Mouse (Mus musculus) WW6 (cell line): ENCODE data around the gene Glcci1.
A peak's percentile ranks its signal among the peaks of the same experiment; 100 is the strongest.
"Not testable (repeated sequence)": the region's sequence is repeated elsewhere in the genome, so short reads cannot be mapped to it uniquely, and the experiment has no call there.

Experiments
- DNase-seq: peaks from one replicate; pipeline ENCODE4 v3.0.0-alpha.2; 2013; ENCODE audit warnings: low read depth, low spot score

The Glcci1 gene

DNA sequence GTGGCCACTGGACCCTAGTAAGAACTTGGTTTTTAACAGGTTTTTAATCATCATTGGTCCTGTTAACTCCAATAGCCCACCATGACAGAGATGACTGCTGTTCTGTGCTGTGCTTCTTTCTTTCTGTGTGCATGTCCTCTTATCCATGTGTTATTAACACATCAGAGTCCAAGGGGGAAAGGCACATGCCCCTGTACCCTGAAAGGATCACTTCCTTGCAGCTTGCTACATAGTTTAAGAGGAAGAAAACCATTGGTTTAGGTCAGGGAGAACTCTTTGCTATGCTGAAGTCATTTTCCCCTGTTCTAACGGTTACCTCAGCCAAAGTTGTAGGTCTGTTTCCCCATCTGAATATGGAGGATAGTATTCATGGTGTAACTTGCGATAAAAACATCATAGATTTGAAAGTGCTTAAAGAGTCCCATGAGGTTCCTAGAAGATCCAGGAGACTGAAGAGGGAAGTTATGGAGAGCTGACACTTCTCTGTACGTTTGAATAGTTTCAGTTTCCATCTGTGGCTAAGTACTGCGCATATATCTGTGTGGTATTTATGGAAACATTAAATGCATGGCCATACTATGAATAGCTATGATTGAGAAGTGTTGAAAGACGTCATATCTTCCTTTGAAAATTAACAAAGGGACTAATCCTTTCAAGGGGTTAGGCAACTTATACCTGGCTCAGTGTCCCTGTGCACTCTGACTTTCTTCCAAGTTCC, 14.1 kb upstream of the Glcci1 start:
- DNase-seq: no peak

DNA sequence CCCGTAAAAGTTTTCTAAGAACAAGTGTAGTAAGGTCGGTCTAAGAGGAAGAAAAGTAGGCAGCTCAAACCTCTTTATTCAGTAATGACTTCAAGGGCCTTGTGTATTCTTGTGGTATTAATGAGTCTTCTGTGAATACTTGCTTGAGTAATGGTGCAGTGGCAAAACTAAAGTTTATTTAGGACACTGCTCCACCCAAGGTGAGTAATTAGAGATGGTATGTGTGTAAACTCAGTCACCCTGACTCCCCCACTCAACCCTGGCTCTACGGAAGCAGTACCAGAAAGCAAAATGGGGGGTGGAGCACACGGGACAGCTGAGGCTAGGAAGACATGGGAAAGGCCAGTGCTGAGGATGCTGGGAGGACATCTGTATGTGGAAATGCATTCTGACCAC, 13.6 kb upstream of the Glcci1 start:
- no peak for DNase-seq

DNA sequence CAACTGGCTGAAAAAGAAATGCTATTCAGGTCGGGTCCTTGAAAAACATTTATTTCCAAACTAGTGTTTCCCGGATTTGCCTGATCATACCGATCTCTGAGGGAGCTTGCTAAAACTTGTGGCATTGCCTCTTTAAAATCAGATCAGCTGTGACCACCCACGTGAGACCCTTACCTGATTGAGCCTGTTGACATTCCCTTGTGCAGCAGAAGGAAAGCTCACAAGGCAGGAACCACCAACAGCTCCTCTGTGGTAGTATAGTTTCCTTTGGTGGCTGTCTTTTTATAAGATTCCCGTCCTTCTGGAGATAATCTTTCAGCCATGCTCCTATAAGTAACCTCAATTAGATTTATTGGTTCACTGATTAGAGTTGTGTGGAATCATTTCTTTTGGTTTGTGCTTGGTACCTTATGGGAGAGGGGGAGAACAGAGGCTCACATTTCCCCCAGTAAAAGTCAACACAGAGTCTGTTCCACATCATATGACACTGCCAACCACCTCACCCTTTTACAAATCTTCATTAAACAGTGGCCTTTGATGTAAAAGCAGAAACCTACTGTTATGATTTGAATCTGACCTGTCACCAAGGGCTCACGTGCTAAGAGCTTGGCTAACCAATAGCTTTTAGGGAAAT, 12.0 kb upstream of the Glcci1 start:
- no peak for DNase-seq

DNA sequence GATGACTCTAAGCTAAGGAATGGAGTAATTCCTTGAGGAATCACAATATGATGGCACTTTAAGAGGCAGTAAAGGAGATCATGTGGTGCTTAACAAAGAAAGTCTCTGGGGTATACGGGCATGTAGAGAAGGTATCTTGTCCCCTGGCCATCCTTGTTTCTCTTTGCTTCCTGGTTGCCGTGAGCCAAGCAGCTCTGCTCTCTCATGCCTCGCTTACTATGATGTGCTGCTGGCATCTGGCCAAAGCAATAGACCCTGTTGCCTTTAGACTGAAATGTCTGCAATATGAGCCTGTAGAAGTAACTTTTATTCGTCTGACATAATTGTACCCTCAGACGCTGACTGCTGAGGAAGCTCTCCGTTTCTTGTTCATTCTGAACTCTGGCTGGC, 11.5 kb upstream of the Glcci1 start:
- no peak for DNase-seq

DNA sequence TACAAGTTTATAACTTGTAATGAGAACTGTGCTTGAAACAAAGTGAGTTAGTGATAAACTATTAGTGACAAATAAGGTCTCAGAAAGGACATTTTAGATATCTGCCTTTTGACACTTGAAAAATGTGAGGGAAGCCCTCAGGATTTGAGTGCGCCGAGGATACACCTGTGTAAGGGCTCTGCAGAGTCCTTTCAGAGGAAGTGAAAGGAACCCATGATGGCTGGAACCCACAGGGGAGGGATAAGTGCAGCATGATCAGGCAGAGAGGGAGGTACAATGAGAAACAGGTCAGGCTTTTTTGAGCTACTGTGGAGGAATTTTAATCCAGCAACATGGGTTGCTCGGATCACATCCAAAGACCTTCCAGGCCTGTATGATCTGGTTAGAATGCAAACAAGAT, 10.4 kb upstream of the Glcci1 start:
- DNase-seq: no peak

DNA sequence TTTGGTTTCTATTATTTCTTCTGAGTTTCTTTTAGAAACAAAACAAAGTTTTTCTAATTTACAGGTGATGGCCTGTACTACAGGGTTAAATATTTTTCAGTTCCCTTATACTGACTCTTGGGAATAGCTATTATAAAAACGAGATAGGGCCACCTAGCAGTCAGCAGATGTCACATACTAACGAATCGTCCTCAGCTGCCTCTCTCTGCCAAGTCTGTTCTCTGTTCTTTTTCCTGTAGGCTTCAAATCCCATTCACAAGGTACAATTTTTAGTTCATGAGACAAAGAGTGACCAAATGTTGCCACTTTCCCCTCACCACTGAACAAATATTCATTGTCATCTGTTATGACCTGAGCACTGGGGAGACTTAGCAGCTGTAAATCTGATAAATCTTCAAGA, 5.4 kb upstream of the Glcci1 start:
- DNase-seq: no peak

DNA sequence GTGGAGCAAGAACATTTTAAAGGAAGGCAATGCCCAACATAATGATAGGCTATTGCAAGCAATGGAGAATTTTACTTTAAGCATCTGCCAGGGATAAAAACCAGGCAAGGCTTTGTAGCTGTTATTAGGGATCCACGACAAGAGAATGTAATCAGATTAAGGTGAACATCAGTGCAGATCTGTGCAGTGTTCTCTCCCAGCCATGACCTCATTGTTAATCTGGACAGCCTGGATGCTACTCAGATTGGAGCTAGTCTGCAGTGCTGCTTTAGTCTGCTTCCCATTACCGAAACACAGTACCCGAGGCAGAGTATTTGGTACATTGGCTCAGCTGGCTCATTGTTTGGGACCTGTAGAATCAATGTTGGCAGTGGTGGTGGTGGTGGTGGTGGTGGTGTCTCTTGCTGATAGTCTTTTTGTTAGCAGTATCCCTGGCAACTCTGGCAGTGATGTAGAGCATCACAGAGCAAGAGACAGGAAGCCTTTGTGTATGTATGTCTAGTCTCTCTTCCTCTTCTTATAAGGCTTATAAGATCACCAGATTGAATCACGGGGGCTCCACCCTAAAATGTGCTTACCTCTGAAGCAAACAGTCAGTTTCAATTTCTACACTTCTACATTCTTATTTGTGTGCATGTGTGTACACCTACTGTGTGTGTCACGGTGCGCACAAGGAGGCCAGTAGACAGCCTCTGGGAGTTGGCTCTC, 4.7 kb upstream of the Glcci1 start:
- no peak for DNase-seq

DNA sequence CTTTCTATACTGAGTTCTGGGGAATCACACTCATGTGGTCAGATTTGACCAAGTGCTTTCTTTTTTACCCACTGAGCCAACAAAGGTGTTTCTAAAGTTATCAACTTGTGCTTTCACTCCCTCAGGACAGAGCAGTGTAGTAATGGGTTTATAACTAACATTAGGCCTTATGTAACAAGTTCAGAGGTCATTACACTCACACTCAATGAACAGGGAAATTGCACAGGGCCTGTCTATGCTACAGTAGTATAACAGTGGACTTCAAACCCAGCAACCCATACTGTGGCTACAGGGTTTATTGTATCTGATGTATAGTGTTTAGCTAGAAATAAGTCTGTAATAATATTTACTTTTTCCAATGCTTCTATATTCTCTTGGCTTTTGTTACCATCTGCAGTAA, 2.8 kb upstream of the Glcci1 start:
- no peak for DNase-seq

DNA sequence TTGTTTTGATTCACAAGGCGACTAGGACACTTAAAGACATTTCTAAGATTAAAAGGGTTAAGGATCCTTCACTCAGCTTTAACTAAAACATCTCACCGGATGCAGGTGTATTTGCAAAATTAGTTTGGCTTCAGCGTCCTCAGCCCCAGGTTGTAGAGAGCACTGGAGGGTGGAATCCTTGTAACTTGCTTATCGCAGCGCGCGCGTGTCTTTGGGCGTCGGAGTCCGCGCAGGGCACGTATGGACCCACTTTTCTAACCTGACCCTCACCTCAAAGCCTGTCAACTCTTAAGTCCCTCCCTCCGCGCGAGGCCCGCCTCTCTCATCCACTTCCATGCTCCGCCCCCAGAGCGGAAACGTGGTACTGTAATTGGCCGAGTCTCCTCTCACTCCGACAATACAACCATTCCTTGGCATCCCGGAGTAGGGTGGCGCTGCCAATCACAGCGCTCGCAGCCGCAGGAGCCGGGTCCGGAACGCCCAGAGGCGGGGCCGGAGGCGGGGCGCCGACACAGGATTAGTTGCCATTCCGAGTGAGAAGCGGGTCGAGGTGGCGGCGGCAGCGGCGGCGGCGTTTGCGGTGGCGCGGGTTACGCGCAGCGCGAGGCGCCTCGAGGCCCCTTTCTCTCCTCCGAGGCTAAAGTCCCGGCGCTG, 390 bp upstream of the Glcci1 start:
- DNase-seq: peak; percentile 94

DNA sequence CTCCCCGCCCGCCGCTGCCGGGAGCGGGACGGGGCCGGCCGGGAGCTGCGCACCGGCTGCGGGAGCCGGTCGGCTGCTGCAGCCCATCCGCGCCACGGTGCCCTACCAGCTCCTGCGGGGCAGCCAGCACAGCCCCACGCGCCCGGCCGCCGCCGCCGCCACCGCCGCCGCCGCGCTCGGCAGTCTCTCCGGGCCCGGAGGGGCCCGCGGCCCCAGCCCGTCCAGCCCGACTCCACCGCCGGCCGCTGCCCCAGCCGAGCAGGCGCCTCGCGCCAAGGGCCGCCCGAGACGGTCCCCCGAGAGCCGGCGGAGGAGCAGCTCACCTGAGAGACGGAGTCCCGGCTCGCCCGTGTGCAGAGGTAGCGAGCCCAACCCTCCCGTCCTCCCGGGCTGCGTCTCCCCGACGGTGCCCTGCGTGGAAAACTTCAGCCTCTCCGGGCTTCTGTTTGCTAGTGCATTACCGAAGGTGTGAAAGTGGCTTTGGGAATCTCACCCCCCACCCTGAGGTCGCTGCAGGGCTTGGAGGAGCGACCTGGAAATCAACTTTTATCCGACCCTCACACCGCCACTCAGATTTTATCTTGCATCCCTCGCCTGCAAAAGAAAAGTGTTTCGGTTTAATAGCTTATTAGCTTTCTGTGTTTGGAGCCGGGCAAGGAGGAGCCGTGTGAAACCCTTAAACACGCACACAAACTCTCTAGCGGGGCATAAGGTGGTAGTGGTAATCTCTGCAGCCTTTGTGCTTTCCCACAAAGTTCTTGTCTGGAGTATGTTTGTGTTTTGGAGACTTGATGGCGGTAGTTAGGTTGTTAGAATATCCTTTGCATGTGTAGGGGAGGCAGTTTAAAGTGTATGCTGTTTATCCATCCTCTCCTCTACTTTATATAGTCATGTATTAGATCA, 812 bp downstream of the Glcci1 start:
- no peak for DNase-seq

DNA sequence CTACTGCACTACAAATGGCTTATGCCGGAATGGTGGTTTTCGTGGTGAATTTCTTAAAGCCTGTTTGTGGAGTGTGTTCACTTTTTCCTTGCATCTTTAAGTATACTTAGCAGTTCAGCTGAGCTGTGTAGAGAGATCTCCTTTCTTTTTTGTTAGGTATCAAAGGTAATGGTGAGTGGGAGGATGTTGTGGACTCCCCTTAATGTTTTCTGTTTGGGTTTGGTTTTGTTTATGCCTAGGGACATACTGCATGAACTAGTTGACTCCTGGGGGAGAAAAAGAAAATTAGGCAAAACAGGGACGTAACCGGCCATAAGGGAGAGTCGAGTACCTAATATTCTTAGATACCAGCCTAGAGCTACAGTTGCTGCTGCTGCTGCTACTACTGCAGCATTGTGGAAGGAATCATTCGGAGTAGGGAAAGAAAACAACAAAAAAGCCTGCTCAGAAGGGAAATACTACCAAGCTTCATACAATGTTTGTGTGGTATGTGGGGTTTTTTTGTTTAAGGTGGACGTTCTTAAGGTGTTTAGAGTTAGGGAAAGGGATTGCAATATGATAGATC, 1.5 kb downstream of the Glcci1 start:
- DNase-seq: no peak

DNA sequence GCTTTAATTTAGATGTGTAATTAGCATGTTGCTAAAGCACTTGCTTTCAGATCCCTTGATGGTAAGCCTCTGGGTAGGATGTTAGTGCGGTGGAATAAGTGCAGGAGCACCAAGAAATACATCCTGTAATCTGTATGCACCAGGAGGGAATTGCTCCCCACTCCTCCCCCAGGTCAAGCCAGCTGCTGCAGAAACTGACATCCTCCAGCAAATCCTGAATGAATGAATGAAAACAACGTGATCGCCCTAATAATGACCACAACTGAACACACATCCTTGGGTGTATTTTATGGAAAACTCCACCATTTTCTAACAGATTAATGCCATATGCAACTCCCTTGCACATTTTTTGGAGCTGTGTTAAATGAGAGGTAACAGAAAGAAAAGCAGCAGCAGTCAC, 2.0 kb downstream of the Glcci1 start:
- DNase-seq: no peak

DNA sequence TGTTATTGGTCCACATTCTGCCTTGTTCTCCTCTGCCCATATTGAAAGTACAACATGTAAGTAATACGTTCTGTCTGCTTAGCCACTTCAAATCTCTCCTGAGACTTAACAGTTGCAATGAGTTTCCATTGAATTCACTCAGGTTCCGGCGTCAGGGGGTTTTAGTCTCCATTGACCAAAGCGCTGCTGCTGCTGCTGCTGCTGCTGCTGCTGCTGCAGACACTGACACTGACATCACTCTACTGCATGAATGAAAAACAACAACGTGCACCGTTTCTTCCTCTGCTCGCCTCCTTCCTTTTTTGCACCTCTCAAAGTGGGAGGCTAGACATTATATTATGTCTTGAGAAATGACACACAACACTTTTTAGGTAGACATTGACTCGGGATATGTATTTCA, 3.0 kb downstream of the Glcci1 start:
- DNase-seq: no peak

DNA sequence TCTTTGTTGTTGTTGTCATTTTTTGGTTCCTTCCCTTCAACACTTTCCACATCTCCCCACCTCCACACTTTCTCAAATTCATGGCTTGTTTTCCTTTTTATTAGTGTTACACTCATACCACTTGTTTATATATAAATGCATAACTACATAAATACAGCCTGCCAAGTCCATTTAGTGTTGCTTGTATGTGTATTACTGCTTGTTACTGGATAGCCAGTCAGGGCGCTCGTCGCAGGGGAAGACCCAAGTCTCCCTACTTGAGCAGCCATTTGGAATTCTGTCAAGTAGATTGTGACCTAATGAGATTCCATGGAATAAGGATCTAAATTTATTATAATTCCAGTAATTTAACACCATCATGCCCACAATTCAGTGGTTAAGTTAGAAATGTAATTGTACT, 10.3 kb downstream of the Glcci1 start:
- no peak for DNase-seq

DNA sequence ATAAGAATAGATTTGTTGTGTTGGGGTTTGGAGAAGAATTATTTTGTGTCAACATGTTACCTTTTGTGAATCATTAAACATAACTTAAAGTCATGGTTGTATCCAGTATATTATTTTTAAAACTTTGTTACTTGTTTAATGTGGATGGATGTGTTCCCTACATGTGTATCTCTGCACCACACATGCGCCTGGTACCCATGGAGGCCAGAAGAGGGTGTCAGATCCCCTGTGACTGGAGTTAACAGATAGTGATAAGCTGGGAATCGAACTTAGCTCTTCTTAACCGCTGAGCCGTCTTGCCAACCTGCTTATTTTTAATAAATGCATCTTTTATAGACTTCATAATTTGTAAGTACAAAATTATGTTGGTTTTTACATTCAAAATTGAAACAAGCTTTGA, 11.8 kb downstream of the Glcci1 start:
- DNase-seq: no peak

DNA sequence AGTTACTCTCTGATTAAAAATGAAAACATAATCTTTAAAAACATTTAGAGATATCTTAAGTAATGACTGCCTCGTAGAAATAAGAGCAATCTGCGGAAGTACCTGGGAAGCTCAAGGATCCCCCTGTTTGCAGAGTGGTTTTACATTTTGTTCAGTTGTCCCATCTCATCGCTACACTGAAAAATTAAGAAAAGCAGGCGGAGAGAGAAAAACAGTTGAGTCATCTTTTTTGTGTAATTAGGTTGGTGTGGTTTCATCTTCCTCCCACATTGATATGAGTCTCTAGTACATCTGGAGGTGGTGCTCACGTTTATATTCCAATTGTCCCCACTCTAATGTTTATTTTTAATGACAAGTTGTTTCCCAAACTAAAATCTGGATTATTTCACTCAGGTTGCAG, 15.3 kb downstream of the Glcci1 start:
- DNase-seq: no peak

DNA sequence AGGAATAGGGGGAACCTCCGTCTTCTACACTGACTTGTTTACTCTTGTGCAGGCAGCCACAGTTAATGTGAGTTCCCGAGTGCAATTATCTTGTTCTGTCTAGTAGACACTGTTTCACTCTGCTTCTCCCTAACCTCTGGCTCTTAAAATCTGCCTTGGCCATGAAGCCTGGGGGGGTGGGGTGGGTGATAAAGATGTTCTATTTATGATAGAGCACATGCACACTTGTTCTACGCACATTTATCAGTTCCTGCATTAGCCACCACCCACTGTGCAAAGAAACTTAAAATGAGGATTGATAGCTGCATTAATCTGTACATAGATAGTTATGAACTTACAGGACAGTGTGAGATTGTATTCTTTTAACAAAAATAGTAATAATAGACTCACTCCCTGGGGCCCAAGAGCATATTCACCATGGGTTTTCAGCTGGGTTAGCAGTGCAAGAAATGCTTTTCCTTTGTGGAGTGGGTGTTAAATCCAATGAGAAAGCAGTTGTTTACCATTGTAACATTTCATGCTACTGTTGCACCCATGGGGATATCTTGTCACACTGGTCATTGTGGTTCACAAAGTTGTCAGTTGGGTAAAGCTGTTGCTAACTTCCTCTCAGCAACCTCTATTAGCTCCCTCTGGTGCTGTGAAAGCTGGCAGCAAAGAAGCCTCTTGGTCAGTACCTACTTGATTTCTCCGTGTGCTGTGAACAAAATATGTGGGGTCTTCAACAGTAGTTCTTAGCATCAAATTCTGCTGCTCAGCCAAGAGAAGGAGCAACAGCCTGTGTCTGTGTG, 21.9 kb downstream of the Glcci1 start:
- DNase-seq: no peak

DNA sequence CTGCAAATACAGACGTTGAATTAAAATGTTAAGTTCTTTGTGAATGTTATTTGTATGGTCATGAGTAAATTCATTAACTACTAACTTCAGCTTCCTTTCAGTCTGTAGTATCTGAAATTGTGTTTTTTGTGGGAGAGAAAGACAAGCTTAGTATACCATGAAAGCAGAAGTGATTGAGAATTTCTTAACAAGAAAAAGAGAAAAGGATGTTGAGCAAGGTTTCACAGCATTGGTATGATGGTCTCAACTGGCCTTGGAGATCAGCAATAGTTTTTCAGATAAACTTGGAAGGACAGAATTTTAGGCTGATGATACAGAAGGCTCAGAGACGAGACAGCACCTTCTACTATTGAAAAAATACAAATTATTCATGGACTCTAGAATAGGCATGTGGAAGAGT, 27.5 kb downstream of the Glcci1 start:
- DNase-seq: no peak

DNA sequence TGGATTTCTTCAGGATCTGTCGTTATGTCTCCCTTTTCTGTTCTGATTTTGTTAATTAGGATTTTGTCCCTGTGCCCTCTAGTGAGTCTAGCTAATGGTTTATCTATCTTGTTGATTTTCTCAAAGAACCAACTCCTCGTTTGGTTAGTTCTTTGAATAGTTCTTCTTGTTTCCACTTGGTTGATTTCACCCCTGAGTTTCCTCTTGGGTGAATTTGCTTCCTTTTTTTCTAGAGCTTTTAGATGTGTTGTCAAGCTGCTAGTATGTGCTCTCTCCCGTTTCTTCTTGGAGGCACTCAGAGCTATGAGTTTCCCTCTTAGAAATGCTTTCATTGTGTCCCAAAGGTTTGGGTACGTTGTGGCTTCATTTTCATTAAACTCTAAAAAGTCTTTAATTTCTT, 32.1 kb downstream of the Glcci1 start:
- DNase-seq: not testable (repeated sequence)

DNA sequence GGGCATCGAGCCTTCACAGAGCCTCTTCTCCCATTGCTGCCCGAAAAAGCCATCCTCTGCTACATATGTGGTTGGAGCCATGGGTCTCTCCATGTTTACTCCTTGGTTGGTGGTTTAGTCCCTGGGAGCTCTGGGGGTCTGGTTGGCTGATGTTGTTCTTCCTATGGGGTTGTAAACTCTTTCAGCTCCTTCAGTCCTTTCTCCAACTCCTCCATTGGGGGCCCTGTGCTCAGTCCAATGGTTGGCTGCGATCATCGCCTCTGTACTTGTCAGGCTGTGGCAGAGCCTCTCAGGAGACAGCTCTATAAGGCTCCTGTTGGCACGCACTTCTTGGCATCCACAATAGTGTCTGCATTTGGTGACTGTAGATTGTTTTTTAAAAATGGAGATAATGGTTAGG, 35.4 kb downstream of the Glcci1 start:
- DNase-seq: no peak
